Mouse (Mus musculus) frontal cortex, postnatal 36 days (tissue): ENCODE results near the gene Tigd3.

Source experiments
- DNase-seq, 2 experiments: peaks; one replicate each; pipeline ENCODE4 v3.0.0; 2022; ENCODE audit warnings: low spot score in 2 of 2

Gene Tigd3

GRCm38 (mm10) chr19:5877618-5878361 lies 16.2 kb downstream of the Tigd3 start, which contains the start of gene Slc25a45:
Slc25a45 (plus strand) TSS chr19:5877808.
- peak; percentile 74 to 78 for DNase-seq

GRCm38 (mm10) chr19:5874969-5875480 lies 18.9 kb downstream of the Tigd3 start, which contains the start of gene Frmd8:
Frmd8 (minus strand) TSS chr19:5875274.
- DNase-seq: peak; percentile 92 to 93

GRCm38 (mm10) chr19:5874391-5874968 lies 19.5 kb downstream of the Tigd3 start:
- DNase-seq: no peak

GRCm38 (mm10) chr19:5872931-5873556 lies 20.9 kb downstream of the Tigd3 start:
- no peak for DNase-seq

GRCm38 (mm10) chr19:5872528-5872927 lies 21.4 kb downstream of the Tigd3 start:
- no peak for DNase-seq

- DNase-seq: no peak
These were observed 22.3 kb downstream of the Tigd3 start for GRCm38 (mm10) chr19:5871683-5872082.

GRCm38 (mm10) chr19:5871273-5871672 lies 22.7 kb downstream of the Tigd3 start:
- no peak for DNase-seq

GRCm38 (mm10) chr19:5868096-5868495 lies 25.9 kb downstream of the Tigd3 start:
- no peak for DNase-seq

- DNase-seq: no peak
These were observed 29.1 kb downstream of the Tigd3 start for GRCm38 (mm10) chr19:5864710-5865398.

GRCm38 (mm10) chr19:5863776-5864175 lies 30.2 kb downstream of the Tigd3 start:
- DNase-seq: no peak

- DNase-seq: no peak
These were observed 31.4 kb downstream of the Tigd3 start for GRCm38 (mm10) chr19:5862335-5863085.

GRCm38 (mm10) chr19:5856604-5857003 lies 37.3 kb downstream of the Tigd3 start:
- DNase-seq: no peak

GRCm38 (mm10) chr19:5852035-5852722 lies 41.8 kb downstream of the Tigd3 start:
- DNase-seq: no peak

- DNase-seq: no peak
These were observed 42.4 kb downstream of the Tigd3 start for GRCm38 (mm10) chr19:5851481-5851971.

GRCm38 (mm10) chr19:5850860-5851259 lies 43.1 kb downstream of the Tigd3 start:
- no peak for DNase-seq

GRCm38 (mm10) chr19:5849843-5850527 lies 44.0 kb downstream of the Tigd3 start:
- peak; percentile 93 to 95 for DNase-seq

GRCm38 (mm10) chr19:5848826-5849672 lies 44.9 kb downstream of the Tigd3 start:
- no peak for DNase-seq

- DNase-seq: no peak
These were observed 45.7 kb downstream of the Tigd3 start for GRCm38 (mm10) chr19:5848032-5848825.
